Mouse (Mus musculus) CH12.LX (cell line): ENCODE data around the gene Pafah1b1.

Experiments used
- GABPA ChIP-seq: IDR thresholded peaks from 2 replicates; pipeline ENCODE4 v1.6.1; 2012; ENCODE audit warnings: low read depth, low read length, improper control_type of control experiment, inconsistent platforms; ENCODE audit not compliant: insufficient replicate concordance
- KAT2A ChIP-seq: IDR thresholded peaks from 2 replicates; pipeline ENCODE4 v1.6.1; 2012; ENCODE audit warnings: low read length, improper control_type of control experiment, inconsistent platforms; ENCODE audit not compliant: insufficient replicate concordance
- NELFE ChIP-seq: IDR thresholded peaks from 2 replicates; pipeline ENCODE4 v1.6.1; 2011; ENCODE audit warnings: low read depth, low read length, improper control_type of control experiment
- USF2 ChIP-seq: conservative IDR thresholded peaks from 2 replicates; pipeline ENCODE4 v1.6.1; 2011; ENCODE audit warnings: low read depth, low read length, improper control_type of control experiment

GRCm38 (mm10) chr11:74655941-74656340 is 68.5 kb downstream of the Pafah1b1 start:
- TF ChIP-seq KAT2A, result no peak
- TF ChIP-seq NELFE, result no peak
- no peak for TF ChIP-seq USF2
- no peak for TF ChIP-seq GABPA
